Mouse (Mus musculus): ENCODE measurements around the gene Nckipsd.

DNA sequence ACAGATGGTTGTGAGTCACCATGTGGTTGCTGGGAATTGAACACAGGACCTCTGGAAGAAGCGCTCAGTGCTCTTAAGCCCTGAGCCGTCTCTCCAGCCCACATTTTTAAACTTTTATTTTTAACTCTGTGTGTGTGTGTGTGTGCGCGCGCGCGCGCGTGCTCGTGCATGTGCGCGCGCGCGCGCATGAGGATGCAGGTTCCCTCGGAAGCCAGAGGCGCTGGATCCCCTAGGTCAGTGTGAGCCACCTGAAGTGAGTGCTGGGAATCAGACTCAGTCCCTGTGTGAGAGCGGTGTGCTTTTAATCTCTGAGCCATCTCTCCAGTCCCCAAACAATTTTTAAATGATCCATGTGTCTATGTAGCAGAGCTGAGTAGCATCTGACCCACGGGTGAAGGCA is 49.0 kb upstream of the Nckipsd start:
- TF ChIP-seq POLR2A (IDR thresholded peaks at IDR 0.05; ENCODE audit: borderline replicate concordance, low read depth, low read length) (no peak), CTCF (IDR thresholded peaks at IDR 0.05; ENCODE audit: low read depth, low read length) (no peak)

Data from bone marrow macrophage, adult 2 months (primary cell).